Mouse (Mus musculus) embryo, embryonic 9.5 days (tissue): ENCODE measurements around the gene 1700125H20Rik.

Experiments used
- DNase-seq: peaks from one replicate; pipeline ENCODE4 v3.0.0-alpha.2; 2017; ENCODE audit errors: extremely low spot score

1700125H20Rik gene

GRCm38 (mm10) chr11:85184082-85184481 is 13.9 kb downstream of the 1700125H20Rik start:
- DNase-seq, result peak; percentile 54

- no peak for DNase-seq
Measured at GRCm38 (mm10) chr11:85184839-85185238, 14.6 kb downstream of the 1700125H20Rik start.

GRCm38 (mm10) chr11:85189110-85189509 is 18.9 kb downstream of the 1700125H20Rik start:
- DNase-seq, result no peak

DNA sequence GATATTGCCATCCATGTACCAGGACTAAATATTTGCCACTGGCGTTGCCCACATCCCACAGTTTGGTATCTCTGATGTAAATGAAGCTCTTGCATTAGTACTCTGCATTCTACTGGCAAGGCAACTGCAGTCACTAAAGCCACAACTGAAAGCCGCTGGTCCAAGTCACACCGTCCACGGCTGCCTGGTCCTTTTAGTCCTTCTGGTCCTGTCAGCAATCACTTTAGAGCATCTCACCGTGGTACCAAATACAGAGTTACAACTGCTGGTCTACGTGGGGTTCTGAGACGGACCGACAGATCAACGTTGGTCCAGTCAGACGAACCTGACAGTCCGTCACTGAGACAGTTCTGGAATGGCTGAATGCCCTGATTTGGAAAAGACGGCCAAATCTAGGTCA is 20.5 kb downstream of the 1700125H20Rik start:
- no peak for DNase-seq

GRCm38 (mm10) chr11:85194206-85194605 is 24.0 kb downstream of the 1700125H20Rik start:
- DNase-seq, result no peak

- no peak for DNase-seq
Measured at GRCm38 (mm10) chr11:85196046-85196445, 25.8 kb downstream of the 1700125H20Rik start.

DNA sequence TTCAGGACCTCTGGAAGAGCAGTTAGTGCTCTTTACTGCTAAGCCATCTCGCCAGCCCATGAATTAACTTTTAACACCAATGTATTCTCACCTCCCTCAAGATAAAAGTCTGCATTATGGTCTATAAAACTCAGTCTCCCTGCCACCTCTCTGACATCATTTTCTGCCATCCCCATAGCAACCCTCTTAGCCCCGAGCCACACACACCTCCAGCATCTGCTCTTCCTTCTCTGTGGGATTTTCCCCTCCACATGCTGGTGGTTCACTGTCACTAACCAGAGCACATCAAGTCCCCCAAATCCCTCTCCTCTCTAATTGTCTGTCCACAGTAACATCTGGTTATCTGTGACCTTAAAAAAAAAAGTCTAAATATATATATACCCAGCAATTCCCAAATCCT is 28.7 kb downstream of the 1700125H20Rik start:
- no peak for DNase-seq

- DNase-seq, result no peak
Measured at GRCm38 (mm10) chr11:85206231-85206630, 36.0 kb downstream of the 1700125H20Rik start.

GRCm38 (mm10) chr11:85211151-85211550 is 40.9 kb downstream of the 1700125H20Rik start:
- no peak for DNase-seq

GRCm38 (mm10) chr11:85213215-85213614 is 43.0 kb downstream of the 1700125H20Rik start:
- no peak for DNase-seq

DNA sequence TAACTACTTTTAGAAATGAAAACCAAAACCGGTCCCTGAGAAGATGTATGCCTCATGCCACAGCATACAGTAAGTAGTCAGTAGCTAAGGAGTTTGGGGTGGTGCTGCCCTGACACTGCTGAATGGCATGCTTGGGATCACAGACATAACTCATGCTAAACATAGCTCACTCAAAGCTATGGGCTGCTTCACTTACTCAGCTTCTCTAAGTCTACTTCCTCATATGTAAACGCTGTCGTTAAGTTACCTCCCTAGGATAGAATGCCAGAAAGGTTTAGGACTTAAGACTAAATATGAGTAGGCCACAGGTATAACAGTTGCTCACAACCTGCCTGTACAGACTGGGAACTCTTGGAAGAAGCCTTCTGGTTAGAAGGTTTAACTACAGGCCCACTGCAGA is 44.5 kb downstream of the 1700125H20Rik start:
- no peak for DNase-seq

- DNase-seq, result no peak
Measured at GRCm38 (mm10) chr11:85219014-85219413, 48.8 kb downstream of the 1700125H20Rik start.

DNA sequence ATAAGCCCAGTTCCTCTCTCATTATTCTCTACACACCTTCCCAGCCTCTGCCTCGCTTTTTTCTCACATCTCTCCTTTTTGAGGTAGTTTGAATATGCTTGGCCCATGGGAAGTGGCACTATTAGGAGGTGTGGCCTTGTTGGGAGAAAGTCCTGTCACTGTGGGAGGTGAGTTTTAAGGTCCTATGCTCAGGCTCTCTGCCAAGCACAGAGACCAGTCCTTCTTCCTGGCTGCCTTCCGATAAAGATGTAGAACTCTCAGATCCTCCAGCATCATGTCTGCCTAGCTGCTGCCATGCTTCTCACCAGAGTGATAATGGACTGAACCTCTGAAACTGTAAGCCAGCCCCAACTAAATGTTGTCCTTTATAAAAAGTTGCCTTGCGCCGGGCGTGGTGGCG is 52.4 kb downstream of the 1700125H20Rik start:
- DNase-seq, result no peak

DNA sequence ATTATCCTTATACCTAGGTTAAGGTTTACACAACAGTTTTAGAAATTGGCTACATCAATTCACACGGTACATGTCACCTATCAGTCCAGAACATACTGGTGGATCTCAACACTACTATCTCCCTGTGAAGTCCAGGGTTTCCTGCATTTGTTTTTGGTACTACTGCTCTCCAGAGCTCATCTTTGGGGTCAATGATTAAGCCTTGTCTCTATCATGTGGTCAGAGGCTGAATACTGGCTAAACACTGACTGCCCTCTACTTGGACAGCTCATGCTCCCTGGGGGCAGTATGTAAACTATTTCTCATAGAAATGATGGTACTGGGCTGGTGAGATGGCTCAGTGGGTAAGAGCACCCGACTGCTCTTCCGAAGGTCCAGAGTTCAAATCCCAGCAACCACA is 53.0 kb downstream of the 1700125H20Rik start:
- no peak for DNase-seq
